Mouse (Mus musculus) thymus, adult 18-20 months (tissue): Measurements from ENCODE around the gene Eefsec.

ENCODE experiments used
- DNase-seq, 2 experiments: peaks; one replicate each; pipeline ENCODE4 v3.0.0; 2022; ENCODE audit warnings: mixed read lengths in 2 of 2

Gene Eefsec

GRCm38 (mm10) chr6:88254082-88254481, 192.3 kb downstream of the Eefsec start:
- DNase-seq = no peak

DNA sequence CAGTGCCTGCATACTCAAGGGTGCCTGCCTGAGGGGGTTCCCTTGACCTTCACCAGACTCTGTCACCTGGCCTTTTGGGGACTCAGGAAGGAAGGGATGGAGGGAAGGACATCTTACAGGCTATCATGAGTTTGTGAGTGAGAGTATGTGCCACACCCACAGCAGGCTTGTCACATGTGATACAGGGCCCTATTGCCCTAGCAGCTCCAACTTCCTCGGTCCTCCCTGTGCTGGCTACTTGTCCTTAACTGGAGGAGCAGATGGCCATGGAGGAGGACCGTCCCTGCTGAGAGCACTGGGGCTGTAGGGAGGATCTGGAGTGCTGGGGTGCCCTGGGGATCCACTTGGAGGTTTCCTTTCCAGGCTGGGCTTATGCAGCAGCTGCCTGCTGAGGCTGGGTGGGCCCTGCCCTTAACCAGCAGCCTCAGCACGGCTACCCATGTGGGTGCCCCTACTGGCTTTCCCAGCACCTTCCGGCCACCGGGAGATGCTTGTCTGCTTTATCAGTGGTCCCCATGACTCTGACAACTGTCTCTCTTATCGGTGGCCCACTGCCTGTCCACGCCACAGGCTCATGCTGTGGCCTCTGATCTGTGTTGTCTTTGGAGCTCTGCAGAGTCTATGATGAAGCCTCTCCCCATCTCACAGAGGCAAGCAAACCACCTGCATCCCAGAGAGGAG, 194.4 kb downstream of the Eefsec start:
- DNase-seq = no peak

GRCm38 (mm10) chr6:88251396-88251795, 194.9 kb downstream of the Eefsec start:
- DNase-seq = no peak

DNA sequence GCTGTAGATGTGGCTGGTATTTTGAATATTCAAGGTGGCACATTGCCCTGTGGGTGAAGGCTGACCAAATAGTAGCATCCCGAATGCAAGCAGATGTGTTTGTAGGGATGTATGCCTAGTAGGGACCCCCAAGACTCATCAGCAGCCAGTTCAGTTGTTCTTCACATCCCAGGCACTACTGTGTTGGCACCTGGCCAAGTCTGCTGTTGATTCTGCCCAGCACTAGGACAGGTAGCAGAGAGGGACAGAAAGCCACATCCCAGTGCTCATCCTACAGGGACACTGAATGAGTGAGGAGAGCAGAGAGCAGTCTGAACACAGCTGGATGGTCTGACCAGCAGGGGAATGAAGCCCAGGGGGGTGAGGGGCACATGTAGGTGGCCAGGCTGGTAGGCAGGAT, 197.1 kb downstream of the Eefsec start:
- DNase-seq = no peak

DNA sequence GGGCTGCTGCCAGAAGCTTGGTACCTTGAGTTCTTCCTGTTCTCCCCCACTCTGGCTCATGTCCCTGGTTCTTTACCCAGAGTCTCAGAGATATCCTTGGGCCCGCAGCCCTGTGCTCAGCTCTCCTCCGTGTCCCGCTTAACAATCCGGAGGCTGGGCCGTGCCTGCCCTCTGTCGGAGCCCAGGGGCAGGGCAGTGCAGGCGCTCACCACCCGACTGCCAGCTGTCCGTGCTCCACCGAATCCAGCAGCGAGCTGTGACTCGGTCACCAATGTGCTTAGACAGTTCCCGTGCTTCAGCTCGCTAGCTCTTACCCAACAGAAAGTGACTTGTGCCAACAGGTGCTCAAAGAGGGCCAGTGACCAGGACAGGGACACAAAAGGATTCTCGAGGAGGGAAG, 203.7 kb downstream of the Eefsec start:
- no peak for DNase-seq

- no peak for DNase-seq
These were observed 209.8 kb downstream of the Eefsec start for GRCm38 (mm10) chr6:88236513-88236912.

DNA sequence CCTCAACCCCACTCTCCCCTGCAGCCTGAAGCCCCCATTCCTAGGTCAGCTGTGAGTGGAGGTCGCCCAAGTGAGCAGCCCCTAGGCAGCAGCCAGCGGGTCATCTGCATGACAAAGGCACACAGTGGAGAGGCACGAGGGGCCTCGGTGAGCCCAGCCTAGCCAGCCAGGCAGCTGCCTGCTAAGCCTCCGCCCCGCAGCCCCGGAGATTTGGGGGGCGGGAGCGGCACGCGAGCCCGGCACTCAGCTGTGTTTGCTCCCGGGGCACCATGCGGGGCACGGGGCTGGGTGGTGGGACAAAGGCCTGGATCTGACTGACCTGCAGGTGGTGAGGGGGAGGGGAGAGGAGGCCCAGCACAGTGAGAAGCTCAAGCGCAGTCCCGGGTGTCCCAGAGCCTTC, 210.4 kb downstream of the Eefsec start:
- DNase-seq = no peak

- DNase-seq = no peak
These were observed 210.9 kb downstream of the Eefsec start for GRCm38 (mm10) chr6:88235461-88235860.

- no peak for DNase-seq
These were observed 212.3 kb downstream of the Eefsec start for GRCm38 (mm10) chr6:88233996-88234395.

DNA sequence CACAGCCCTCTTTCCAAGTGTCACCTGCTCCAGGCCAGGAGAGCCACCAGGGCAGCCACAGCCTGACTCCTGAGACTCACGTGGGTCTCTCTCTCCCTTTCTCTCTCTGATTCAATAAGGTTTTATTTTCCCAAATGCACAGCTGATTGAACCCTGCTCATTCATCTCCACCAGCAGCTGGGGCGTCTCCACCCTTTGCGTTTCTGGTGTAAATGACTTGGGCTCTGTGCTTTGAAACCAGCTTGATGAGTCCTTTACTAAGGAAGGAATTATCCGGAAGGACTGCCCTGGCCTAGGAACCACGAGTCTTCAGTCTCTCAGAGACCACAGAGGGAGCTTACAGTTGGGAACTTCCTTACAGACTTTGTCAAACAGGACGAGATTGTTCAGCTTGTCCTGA, 214.1 kb downstream of the Eefsec start:
- no peak for DNase-seq

DNA sequence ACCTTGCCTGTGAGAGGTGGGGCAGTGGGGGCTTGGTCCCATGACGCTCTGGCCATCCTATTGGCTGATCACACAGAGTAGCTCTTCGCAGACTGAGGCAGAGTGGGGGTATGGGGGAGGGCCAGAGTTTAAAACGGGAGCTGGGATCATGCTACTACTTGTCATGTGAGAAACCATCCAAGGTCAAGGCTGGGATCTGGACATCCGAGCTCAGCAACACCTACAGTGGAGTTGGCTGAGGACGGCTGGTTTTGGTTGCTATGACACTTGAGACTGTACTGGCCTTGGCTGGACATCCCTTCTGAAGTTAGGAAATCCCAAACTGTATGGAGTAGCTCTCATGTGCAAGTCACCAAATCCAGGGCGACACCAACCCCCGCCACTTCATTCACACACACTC, 214.5 kb downstream of the Eefsec start:
- DNase-seq = no peak

- no peak for DNase-seq
These were observed 217.1 kb downstream of the Eefsec start for GRCm38 (mm10) chr6:88229221-88229620.

GRCm38 (mm10) chr6:88227537-88227936, 218.8 kb downstream of the Eefsec start:
- no peak for DNase-seq

DNA sequence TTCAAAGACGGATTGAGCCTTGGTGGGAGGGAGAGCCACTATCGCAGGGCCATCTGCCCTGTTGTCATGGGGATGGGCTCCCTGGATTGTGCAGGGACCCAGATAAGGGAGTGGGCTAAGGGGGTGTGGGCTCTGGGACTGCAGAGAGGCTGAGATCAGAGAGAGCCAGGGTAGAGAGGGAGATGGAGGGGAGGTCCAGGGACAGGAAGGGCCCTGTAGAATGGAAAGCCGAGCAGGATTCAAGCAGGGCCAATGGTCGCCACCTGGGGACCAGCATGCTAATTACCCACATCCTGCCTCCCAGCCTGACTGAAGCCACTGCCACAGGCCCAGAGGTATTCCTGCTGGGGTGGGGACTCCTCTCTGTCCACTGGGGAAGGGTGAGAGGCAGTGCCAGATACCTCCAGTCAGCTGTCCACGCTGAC, 219.8 kb downstream of the Eefsec start:
- no peak for DNase-seq

- no peak for DNase-seq
These were observed 224.4 kb downstream of the Eefsec start, which contains the start of gene Dnajb8 for GRCm38 (mm10) chr6:88221968-88222367. Dnajb8 (plus strand) TSS chr6:88222268.

DNA sequence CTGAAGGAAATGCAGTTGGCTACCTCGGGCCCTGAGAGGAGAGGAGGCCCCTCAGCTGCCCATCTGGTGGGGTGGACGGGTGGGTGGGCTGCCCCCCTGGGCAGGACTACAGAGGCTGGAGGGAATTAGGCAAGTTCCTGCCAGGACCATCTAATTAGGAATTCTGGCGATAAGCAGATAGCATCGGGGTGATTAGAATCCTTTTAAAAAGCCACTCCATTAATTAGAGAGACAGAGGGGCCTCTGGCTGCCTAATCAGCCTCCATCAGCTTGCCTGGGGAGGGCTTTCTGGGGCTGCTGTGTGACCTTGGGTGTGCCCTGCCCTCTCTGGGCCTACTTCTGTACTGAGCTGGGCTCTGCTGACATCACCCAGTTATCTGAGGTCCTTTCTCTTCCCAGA, 227.2 kb downstream of the Eefsec start:
- DNase-seq = no peak

GRCm38 (mm10) chr6:88216199-88216598, 230.1 kb downstream of the Eefsec start:
- no peak for DNase-seq

GRCm38 (mm10) chr6:88215797-88216196, 230.5 kb downstream of the Eefsec start:
- no peak for DNase-seq

- DNase-seq = no peak
These were observed 236.2 kb downstream of the Eefsec start for GRCm38 (mm10) chr6:88210182-88210581.

DNA sequence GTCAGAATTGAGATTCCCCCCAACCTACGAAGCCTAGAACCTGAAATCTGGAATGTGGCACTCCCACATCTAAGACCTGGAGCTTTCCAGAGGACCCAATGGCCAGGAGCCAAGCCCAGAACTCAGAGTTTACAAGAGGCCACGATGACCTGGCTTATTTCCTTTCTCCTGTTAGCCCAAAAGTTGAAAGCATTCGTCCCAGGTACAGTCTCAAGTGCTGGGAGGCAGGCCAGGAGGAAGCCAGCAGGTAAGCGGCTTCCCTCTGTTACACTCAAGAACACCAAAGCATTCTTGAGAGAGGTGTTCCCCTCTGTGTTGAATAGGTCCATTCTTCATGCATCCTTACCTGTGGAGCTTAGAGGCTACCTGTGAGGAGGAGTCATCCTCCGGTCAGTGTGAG, 236.9 kb downstream of the Eefsec start:
- DNase-seq = no peak

DNA sequence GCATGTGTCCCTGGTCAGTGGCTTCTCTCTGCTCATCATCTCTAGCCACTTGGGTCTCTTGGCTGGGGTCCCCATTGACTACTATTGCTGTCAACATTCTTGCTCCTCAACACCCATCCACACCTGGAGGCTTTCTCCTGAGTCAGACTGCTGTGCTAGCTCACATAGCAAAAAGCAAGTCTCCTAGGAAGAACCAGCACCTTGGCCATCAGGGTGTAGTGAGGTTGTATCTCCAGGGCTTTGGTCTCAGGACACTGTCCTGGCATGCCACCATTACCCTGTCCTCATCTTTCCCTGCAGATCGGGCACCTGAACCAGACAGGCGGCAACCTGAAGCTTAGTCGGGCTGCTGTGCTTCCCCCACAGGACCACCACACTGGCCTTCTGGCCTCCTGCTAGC, 238.0 kb downstream of the Eefsec start:
- no peak for DNase-seq

DNA sequence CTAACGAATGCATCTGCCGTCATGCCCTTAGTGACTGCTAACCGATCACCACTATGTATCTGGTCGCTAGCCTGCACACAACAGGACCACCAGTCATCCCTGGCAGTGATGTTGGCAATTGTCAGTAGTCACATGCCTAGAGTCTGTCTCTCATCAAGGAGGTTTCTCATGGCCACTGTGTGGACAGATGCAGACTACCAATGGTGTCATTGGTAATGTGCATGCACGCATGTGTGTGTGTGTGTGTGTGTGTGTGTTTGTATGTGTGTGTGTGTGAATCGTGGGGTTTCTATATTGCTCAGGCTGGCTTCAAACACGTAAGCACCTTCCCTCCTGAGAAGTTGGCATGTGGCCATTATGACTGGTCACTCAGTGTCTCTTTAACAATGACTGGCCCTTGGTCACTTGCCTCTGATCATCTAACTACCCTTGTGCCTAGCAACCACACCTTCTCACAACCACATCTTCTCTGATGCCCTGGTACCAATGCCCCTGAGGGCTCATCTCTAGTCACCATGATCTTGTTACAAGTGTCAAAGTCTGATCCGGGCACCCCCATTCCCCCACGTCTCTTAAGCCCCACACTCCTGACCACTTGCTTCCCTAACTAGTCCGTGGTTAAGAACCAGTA, 238.8 kb downstream of the Eefsec start:
- DNase-seq = no peak
